1 mouse cellular context compared by ENCODE assay signal in genomic region chr9:58232374-58232773, GRCm38 (mm10).
A peak's percentile ranks its signal among the peaks of the same experiment; 100 is the strongest.
TF ChIP-seq lines count a peak whose summit lies in the region.

No protein-coding gene starts in this region.

TF ChIP-seq in MEL, 35 proteins besides CTCF, POLR2A, EP300 and RAD21:
- peak; percentile 78 for TF ChIP-seq RCOR1 (IDR thresholded peaks at IDR 0.05; ENCODE audit: low read depth, low read length)
- no peak for TF ChIP-seq NRF1 (IDR thresholded peaks at IDR 0.05; ENCODE audit: insufficient read depth, low read depth, low read length, poor library complexity, severe bottlenecking)
- no peak for TF ChIP-seq BHLHE40 (IDR thresholded peaks at IDR 0.05; ENCODE audit: borderline replicate concordance, low read depth, low read length)
- TF ChIP-seq TAL1 (IDR thresholded peaks at IDR 0.05; ENCODE audit: low read length): peak; percentile 33
- TF ChIP-seq ELF1 (IDR thresholded peaks at IDR 0.05; ENCODE audit: low read depth, low read length): peak; percentile 71; the same call in 1 of the 2 replicates
- TF ChIP-seq USF1 (IDR thresholded peaks at IDR 0.05; ENCODE audit: low read depth, low read length): no peak
- TF ChIP-seq ETS1 (IDR thresholded peaks at IDR 0.05; ENCODE audit: low read depth, low read length): peak; percentile 52; the same call in 1 of the 2 replicates
- peak; percentile 38; the same call in 1 of the 2 replicates for TF ChIP-seq SIN3A (IDR thresholded peaks at IDR 0.05; ENCODE audit: low read length)
- peak; percentile 54; the same call in 1 of the 2 replicates for TF ChIP-seq MAFK (IDR thresholded peaks at IDR 0.05; ENCODE audit: borderline replicate concordance, low read depth, low read length)
- peak; percentile 67 for TF ChIP-seq MYB (IDR thresholded peaks at IDR 0.05; ENCODE audit: low read depth, low read length)
